Mouse (Mus musculus): ENCODE data around the gene Lcn8.

DNA sequence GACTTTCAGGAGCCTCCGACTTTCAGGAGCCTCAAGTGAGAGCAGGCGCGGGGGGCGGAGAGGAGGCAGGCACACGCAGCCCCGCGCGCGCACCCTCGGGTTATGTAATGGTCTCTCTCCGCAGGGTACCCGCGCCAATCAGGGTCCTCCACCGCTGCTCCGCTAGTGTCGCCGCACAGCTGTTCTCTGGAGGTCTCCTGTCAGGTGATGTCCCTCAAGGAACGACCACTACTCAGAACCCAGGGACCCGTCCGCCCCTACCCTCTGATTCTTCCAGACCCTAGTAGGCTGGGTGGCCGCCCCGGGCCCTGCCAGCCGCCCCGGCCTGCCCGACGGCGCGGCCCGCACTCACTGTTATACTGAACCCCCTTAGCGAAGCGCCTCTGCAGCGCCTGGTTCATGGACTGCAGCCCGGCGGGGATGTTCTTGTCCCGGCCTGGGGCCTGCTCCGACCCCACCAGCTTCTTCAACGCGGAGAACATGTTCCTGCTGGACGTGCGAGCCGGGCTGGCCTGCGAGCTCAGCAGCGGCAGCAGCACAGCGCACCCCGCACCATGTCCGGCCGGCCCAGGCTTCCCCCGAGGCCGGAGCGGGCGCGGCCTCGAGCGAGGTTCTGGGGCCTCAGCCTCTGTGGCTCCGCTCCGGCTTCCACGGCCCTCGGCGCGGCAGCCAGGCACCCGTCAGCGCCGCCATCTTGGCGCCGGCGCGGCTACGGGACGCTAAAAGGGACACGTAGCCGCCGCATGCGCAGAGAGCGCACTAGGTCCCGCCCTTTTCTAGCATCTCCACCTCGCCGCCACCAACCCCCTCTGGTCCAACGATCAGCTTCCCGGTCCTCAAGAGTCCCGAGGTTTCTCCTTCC is 44.9 kb upstream of the Lcn8 start, which contains the start of gene Rabl6:
- TF ChIP-seq CTCF (IDR thresholded peaks at IDR 0.05) (no peak), EP300 (IDR thresholded peaks at IDR 0.05) (no peak)

Measured in lung, postnatal 0 days (tissue).